Mouse (Mus musculus) layer of hippocampus, adult 8-10 months (tissue): ENCODE results near the gene Myocos. TPM values are rescaled to one million over a fixed set of nuclear protein-coding genes. Genes with fewer than 3 reads are reported as not detected.

Source experiments
- DNase-seq, 2 experiments: peaks; one replicate each; pipeline ENCODE4 v3.0.0; 2022; ENCODE audit warnings: low spot score in 2 of 2
- microRNA-seq, 2 experiments: library from miRNA; unstranded; fragments of <30 nt; microRNA quantifications; one replicate each; pipeline ENCODE4 v1.2.0; 2022
- total RNA-seq, 4 experiments: library from RNA; stranded (reverse); gene quantifications; 2 replicates each; pipeline ENCODE4 v1.2.4; 2022

Gene Myocos
- total RNA-seq, 4 experiments from 2014 or later: not detected

DNA sequence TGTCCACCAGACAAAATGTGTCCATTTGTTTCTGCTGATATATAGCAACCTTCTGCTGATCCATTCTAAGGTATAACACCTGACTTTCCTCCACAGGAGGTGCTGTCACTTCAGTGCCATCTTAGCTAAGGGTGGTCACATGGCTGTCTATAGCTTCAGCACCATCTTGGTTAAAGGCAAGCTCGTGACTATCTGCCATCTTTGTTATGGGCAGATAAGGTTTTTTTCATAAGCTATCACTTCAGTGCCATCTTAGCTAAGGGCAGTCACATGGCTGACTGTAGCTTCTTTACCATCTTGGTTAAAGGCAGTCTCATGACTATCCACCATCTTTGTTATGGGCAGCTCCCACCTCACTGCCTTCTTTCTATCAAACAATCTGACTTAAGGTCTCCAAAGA lies 42.5 kb downstream of the Myocos start:
- DNase-seq: peak in 1 of 2 experiments; percentile 19

DNA sequence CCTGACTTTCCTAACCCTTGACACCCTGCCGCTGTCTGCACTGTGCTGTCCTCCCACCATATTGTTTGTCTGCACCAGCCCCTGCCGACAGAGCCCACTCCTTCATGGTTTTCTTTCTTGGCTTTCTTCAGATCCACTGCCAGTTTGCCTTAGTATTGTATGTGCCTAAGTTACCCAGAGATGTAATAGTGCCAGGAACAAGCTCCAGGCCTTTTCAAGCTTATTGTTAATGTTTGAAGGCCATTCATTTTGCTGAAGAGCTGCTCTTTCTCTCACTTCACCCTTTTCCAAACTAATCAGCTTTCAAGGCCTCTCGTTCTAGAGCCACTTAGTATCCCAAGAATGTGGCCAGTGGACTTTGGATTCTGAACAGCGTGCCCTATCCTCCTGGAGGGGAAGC lies 46.8 kb downstream of the Myocos start:
- DNase-seq: no peak

- no peak for DNase-seq
Observed at GRCm38 (mm10) chr1:162609633-162610250, 48.3 kb downstream of the Myocos start.

GRCm38 (mm10) chr1:162608127-162608526 lies 49.9 kb downstream of the Myocos start:
- no peak for DNase-seq

- DNase-seq: no peak
Observed at GRCm38 (mm10) chr1:162601288-162601687, 56.7 kb downstream of the Myocos start.

DNA sequence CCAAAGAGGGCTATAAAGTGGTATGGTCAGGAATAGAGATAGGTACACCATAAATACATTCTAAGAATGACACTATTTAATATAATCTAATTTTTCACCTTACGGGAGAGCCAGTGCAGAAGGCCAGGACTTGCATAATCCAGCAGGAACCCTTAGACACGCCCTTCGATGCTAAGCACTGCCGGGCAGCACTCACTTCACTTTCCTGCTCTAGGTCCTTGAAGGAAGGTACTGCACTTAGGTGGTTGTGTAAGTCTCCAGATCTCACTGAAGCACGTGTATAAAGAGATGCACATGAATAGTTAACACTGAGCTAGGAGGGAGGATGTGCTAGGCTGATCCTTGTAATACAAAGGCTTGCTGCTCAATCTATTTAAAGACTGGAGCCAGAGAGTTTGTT lies 58.4 kb downstream of the Myocos start:
- DNase-seq: no peak

GRCm38 (mm10) chr1:162597379-162598102 lies 60.5 kb downstream of the Myocos start:
- DNase-seq: no peak

Small RNA genes lying within 50 kb of the gene (microRNA-seq; reads per million reads assigned to microRNA genes)
- 0 reads per million in 2 experiments for gene Gm27616

Other genes with a start within 250 kb of the Myocos start
- 10 to 100 TPM; 80.3 to 99.6 (median 83.3) TPM for gene Dnm3, start 180.2 kb downstream of the Myocos start, total RNA-seq
- gene Mettl13, start 109.7 kb downstream of the Myocos start, total RNA-seq: 10 to 100 TPM; 10.6 to 14.6 (median 12.4) TPM
- gene Vamp4, start 87.7 kb downstream of the Myocos start, total RNA-seq: 100 to 1,000 TPM in 2 of 4 experiments, 10 to 100 TPM in 2; 93.7 to 107 (median 101) TPM
- gene Myoc, start 19.1 kb downstream of the Myocos start, total RNA-seq: 1 to 10 TPM; 6.2 to 9.7 (median 7.1) TPM
- 100 to 1,000 TPM; 173 to 205 (median 183) TPM for gene Prrc2c, start 82.3 kb upstream of the Myocos start, total RNA-seq
- under 1 TPM in 1 of 4 experiments, not detected in 3; 0.52 TPM for gene Fmo4, start 155.8 kb upstream of the Myocos start, total RNA-seq
- gene Fmo1, start 208.4 kb upstream of the Myocos start, total RNA-seq: 10 to 100 TPM in 3 of 4 experiments, 1 to 10 TPM in 1; 10.0 to 11.0 (median 10.5) TPM
- 1 to 10 TPM; 3.6 to 9.4 (median 6.0) TPM for gene Fmo2, start 240.5 kb upstream of the Myocos start, total RNA-seq